Mouse (Mus musculus): Measurements from ENCODE around the gene Tex36.

DNA sequence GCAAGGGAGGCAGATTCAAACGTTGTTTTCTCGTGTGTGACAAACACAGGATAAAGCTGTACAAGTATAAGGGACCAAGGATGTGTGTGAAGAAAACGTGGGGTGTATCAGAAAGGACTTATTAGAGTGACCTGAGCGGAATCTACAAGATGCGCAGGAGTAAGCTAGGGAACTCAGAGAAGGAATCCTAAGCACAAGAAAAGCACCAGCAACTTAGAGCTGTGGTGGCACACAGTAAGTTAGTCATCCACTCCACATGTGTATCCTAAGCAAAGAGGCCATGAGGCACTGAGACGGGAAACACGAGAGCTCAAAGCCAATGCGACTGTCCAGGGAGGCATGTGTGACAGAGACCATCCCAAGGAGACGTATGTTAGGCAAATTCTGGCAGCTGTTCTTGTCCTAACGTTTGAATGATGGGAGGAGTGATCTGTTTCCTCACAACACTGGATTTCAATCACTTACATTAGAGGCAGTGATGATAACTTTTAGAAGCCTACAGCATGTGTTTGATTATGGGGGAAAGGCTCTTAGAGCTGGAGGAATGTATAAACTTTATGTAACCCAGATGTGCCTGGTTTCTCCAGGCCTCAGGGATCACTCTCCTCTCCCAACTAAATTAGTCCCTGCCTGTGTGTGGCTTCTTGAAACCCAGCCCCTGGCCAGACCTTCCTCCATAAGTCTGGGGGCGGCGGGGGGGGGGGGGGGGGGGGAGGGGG lies 33.1 kb upstream of the Tex36 start:
- TF ChIP-seq POLR2A (IDR thresholded peaks at IDR 0.05; ENCODE audit: control insufficient read depth, extremely low read depth, insufficient read depth, low read length, poor library complexity) (no peak), CTCF (IDR thresholded peaks at IDR 0.05; ENCODE audit: borderline replicate concordance, control insufficient read depth, extremely low read depth, insufficient read depth, low read length, poor library complexity) (no peak)

Measured in thymus, adult 2 months (tissue).